Mouse (Mus musculus) erythroblast, embryonic 14.5 days (primary cell): ENCODE measurements around the gene Sftpa1. TPM values are rescaled to one million over a fixed set of nuclear protein-coding genes. Genes with fewer than 3 reads are reported as not detected.

Experiments used
- H3K27me3 ChIP-seq: 2 replicates; pipeline ENCODE4 v1.6.1; 2012; ENCODE audit warnings: inconsistent platforms; ENCODE audit not compliant: control insufficient read depth
- H3K36me3 ChIP-seq: 2 replicates; pipeline ENCODE4 v1.6.1; 2012; ENCODE audit warnings: mild to moderate bottlenecking, inconsistent platforms; ENCODE audit not compliant: control insufficient read depth
- H3K4me1 ChIP-seq: 2 replicates; pipeline ENCODE4 v1.6.1; 2012; ENCODE audit warnings: inconsistent platforms; ENCODE audit not compliant: control insufficient read depth
- H3K4me3 ChIP-seq: replicated peaks from 2 replicates; pipeline ENCODE3; 2012; ENCODE audit warnings: moderate library complexity, mild to moderate bottlenecking, inconsistent platforms
- H3K9me3 ChIP-seq: 2 replicates; pipeline ENCODE4 v1.6.1; 2012; ENCODE audit warnings: low read length, inconsistent platforms, mixed read lengths; ENCODE audit not compliant: control insufficient read depth
- GATA1 ChIP-seq: IDR thresholded peaks from 2 replicates; pipeline ENCODE4 v1.6.1; 2012; ENCODE audit warnings: low read length, inconsistent platforms, mixed read lengths
- TAL1 ChIP-seq: IDR thresholded peaks from 3 replicates; pipeline ENCODE4 v1.6.1; 2012; ENCODE audit warnings: low read length, inconsistent platforms, mixed read lengths
- polyA plus RNA-seq: library from polyadenylated mRNA; stranded (reverse); fragments of >175 nt; gene quantifications from 2 replicates; pipeline ENCODE4 v1.2.3, GENCODE M21; 2012

Gene Sftpa1
- polyA plus RNA-seq, 1 experiment: not detected

DNA sequence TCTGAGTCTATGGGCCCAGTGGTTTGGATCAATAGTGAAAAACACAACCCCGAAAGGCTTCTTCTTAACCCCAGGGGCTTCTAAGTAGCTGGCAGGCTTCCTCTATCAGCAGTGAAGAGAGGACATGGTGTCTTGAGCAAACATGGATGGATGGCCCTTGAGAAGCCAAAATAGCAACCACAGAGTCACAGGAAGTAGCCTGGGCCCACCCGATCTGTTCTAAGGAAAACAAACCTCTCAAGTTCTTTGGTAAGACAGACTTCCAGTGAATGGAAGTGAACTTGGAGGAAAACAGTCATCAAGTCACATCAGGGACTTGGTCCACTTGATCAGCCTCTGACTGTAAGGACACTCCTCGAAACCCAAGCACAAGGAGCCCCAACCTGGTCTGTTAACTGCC, 15.3 kb downstream of the Sftpa1 start:
- H3K4me1 ChIP-seq: no peaks in the 10 kb centered on the region
- no peak overlapping the region for H3K4me3 ChIP-seq
- TF ChIP-seq TAL1 (no peak), GATA1 (no peak)
- H3K9me3 ChIP-seq: no peaks in the 10 kb centered on the region
- no peaks in the 10 kb centered on the region for H3K36me3 ChIP-seq
- no peaks in the 10 kb centered on the region for H3K27me3 ChIP-seq

- Histone ChIP-seq H3K4me1 (no peaks in the 10 kb centered on the region), H3K4me3 (no peak overlapping the region), H3K9me3 (no peaks in the 10 kb centered on the region), H3K27me3 (no peaks in the 10 kb centered on the region), H3K36me3 (no peaks in the 10 kb centered on the region)
- TF ChIP-seq TAL1 (no peak), GATA1 (no peak)
Observed at GRCm38 (mm10) chr14:41147356-41147755, 15.8 kb downstream of the Sftpa1 start.

DNA sequence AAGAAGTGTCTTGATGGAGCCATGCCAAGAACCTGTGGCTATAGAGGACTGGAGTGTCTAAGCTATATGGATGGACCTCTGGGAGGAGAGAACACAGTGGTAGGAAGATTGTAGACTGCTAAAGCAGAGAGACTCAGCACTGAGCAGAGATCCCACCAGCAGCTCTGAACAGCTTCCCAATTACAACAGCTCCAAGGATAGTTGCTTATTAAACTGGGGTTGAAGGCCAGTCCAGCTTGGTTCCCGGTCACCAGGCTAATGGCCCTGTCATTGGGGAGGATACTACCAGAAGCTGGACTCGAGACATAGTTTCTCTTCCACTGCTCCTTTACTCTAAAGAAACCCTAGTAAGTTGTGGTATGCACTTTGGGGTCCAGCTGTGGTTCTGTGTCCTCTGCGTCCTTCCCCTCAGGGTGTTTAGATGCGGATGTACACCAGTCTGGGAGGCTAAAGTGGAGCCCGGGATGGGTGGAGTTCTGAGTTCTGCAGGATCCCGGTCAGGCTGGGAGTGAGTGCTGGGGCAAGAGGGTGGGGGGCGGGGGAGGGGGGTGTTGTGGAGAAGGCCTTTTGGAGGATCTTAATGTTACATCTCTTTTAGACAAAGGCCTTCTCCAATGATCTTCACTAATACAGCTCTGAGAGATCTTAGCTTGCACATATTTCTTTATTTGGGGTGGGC, 19.8 kb downstream of the Sftpa1 start, which contains the start of gene Mbl1:
Mbl1 (plus strand) TSS at position 239 of the 679 bp plus-strand sequence.
- Histone ChIP-seq H3K9me3 (no peaks in the 10 kb centered on the region), H3K4me3 (peak within 1 kb of the TSS; percentile 4), H3K27me3 (no peaks in the 10 kb centered on the region), H3K36me3 (no peaks in the 10 kb centered on the region), H3K4me1 (no peaks in the 10 kb centered on the region)
- TF ChIP-seq GATA1 (no peak), TAL1 (no peak)

GRCm38 (mm10) chr14:41160076-41160475, 28.5 kb downstream of the Sftpa1 start:
- H3K36me3 ChIP-seq: no peaks in the 10 kb centered on the region
- H3K4me1 ChIP-seq: no peaks in the 10 kb centered on the region
- H3K9me3 ChIP-seq: no peaks in the 10 kb centered on the region
- H3K4me3 ChIP-seq: no peak overlapping the region
- H3K27me3 ChIP-seq: no peaks in the 10 kb centered on the region
- no peak for TF ChIP-seq GATA1
- no peak for TF ChIP-seq TAL1

DNA sequence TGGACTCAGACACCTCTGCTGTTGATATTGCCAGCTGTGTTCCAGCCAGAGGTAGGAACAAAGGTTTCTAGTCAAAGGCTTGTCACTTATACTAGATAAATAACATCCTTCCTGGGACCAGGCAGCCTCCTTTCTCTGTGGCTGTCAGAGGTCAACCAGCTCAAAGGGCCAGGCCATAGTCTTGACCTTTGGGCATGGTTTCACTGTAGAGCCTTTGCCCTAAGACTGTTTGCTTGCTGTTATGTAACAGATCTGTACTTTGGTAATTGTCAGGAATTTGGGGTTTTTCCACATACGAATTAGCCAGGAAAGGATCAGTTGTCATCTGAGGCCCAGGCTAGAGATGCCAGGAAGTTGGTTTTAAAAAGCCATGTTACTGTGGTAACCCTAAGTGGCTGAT, 29.2 kb downstream of the Sftpa1 start:
- no peaks in the 10 kb centered on the region for H3K9me3 ChIP-seq
- no peak overlapping the region for H3K4me3 ChIP-seq
- H3K36me3 ChIP-seq: no peaks in the 10 kb centered on the region
- no peak for TF ChIP-seq GATA1
- no peak for TF ChIP-seq TAL1
- H3K4me1 ChIP-seq: no peaks in the 10 kb centered on the region
- H3K27me3 ChIP-seq: no peaks in the 10 kb centered on the region

DNA sequence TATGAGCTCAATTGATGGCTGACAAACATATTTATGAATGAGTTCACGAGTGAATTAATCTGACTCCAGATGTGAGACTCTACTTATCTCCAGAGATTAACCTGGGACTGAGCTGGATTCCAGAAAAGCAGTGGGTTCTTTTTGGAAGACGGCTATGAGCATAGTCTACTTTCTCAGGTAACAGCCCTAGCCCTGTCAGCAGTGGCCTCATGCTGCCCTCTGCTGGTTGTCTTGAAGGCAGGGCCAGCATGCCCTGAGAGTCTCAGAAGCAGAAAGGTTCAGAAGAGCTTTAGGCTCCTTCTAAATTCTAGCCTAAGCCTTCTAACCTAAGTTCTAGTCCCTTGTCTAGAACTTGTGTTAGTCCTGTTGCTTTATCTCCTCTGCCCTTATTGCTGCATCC, 31.1 kb downstream of the Sftpa1 start:
- Histone ChIP-seq H3K27me3 (no peaks in the 10 kb centered on the region), H3K4me3 (no peak overlapping the region), H3K9me3 (no peaks in the 10 kb centered on the region), H3K4me1 (no peaks in the 10 kb centered on the region), H3K36me3 (no peaks in the 10 kb centered on the region)
- TF ChIP-seq TAL1 (no peak), GATA1 (no peak)

DNA sequence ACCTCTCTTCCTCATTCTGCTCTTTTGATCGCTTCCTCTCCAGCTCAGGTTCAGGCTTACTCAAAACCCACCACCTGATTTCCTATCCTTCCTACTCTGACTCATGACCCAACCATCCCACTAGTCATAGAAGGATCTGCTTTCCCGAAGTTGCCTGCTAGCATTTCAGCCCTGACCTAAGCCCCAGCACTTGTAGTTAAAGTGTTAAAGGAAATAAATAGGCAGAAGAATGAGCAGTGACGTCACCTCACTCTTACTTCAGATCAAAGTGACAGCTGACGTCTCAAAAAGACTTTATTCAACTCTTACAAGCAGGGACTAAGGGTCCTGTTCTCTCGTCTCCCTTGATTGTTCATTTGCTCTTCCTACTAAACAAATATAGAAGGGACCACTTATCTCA, 35.7 kb downstream of the Sftpa1 start:
- H3K27me3 ChIP-seq: no peaks in the 10 kb centered on the region
- TF ChIP-seq TAL1 (no peak), GATA1 (no peak)
- no peaks in the 10 kb centered on the region for H3K4me1 ChIP-seq
- H3K36me3 ChIP-seq: no peaks in the 10 kb centered on the region
- no peaks in the 10 kb centered on the region for H3K9me3 ChIP-seq
- H3K4me3 ChIP-seq: no peak overlapping the region

DNA sequence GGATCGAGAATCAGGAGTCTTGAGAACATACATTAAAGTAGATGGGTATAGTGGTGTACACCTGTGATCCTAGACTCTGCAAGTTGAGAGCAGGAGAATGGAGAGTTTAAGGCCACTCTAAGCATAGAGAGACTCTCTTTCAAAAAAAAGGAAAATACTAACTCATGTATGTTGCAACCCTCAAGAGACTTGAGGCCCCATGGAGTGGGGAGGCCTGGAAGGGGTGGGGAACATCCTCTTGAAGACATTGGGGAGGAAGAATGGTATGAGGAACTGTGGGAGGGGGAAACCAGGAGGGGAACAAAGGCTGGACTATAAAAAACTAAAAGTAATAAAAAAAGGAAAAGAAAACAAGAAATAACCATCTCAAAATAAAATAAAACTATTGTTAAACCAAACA, 37.0 kb downstream of the Sftpa1 start:
- no peaks in the 10 kb centered on the region for H3K9me3 ChIP-seq
- TF ChIP-seq TAL1: no peak
- no peak for TF ChIP-seq GATA1
- no peaks in the 10 kb centered on the region for H3K27me3 ChIP-seq
- no peaks in the 10 kb centered on the region for H3K4me1 ChIP-seq
- H3K4me3 ChIP-seq: no peak overlapping the region
- no peaks in the 10 kb centered on the region for H3K36me3 ChIP-seq

DNA sequence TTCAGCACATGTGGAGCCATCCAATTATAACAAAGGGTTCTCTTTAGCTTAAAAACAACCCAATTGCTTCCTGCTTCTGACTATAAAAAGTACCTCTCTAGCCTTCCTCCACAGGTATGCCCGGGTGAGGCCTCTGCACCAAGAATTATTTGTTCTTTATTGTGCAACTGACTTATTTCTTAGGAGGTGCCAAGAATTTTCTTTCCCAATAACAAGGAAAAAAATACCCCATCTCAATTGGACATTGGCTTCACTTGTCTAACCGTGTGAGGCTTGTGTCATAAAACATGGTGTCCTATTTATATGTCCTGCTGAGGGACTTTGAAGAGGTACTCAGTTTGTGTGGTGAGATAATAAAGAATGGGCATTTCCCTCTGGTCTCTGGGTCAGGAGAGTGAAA, 38.9 kb downstream of the Sftpa1 start:
- no peaks in the 10 kb centered on the region for H3K36me3 ChIP-seq
- no peaks in the 10 kb centered on the region for H3K9me3 ChIP-seq
- no peak overlapping the region for H3K4me3 ChIP-seq
- H3K27me3 ChIP-seq: no peaks in the 10 kb centered on the region
- TF ChIP-seq TAL1 (no peak), GATA1 (no peak)
- H3K4me1 ChIP-seq: no peaks in the 10 kb centered on the region

DNA sequence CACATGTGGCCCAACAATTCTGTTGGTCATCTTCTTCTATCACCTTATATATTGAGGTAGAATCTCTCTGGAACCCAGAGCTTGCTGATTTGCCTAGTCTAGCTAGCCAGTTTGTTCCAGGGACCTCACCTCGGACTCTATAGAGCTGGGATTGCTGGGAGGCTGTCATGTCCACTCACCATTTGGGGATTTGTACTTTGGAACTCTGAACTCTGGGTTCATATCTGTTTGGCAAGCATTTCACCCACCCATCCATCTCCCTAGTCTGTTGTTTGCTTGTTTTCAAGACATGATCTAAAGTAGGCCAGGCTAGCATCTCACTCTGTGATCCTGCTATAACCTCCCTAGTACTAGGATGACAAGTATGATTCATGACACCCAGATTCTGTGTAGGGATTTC, 43.2 kb downstream of the Sftpa1 start:
- Histone ChIP-seq H3K4me1 (no peaks in the 10 kb centered on the region), H3K4me3 (no peak overlapping the region), H3K27me3 (no peaks in the 10 kb centered on the region), H3K36me3 (no peaks in the 10 kb centered on the region), H3K9me3 (no peaks in the 10 kb centered on the region)
- TF ChIP-seq TAL1: no peak
- no peak for TF ChIP-seq GATA1
